Mouse (Mus musculus) neutrophil, adult 5-6 weeks (primary cell): ENCODE measurements around the gene Nfic. TPM values are rescaled to one million over a fixed set of nuclear protein-coding genes. Genes with fewer than 3 reads are reported as not detected.
A peak's percentile ranks its signal among the peaks of the same experiment; 100 is the strongest.

Experiments
- ATAC-seq: fragments of 151-379, 151-347 bp; 2 replicates; pipeline ENCODE4 v1.8.0; 2017; ENCODE audit warnings: mild to moderate bottlenecking, moderate TSS enrichment; ENCODE audit not compliant: insufficient number of reproducible peaks, poor library complexity, low FRiP score, severe bottlenecking; ENCODE audit errors: extremely low read depth
- total RNA-seq: library from RNA; stranded (forward); fragments of 200-1000 nt; gene quantifications from 2 replicates; pipeline ENCODE4 v1.2.3, GENCODE M21; 2017

Gene Nfic
- total RNA-seq, 1 experiment from 2014 or later = 8.3 TPM

DNA sequence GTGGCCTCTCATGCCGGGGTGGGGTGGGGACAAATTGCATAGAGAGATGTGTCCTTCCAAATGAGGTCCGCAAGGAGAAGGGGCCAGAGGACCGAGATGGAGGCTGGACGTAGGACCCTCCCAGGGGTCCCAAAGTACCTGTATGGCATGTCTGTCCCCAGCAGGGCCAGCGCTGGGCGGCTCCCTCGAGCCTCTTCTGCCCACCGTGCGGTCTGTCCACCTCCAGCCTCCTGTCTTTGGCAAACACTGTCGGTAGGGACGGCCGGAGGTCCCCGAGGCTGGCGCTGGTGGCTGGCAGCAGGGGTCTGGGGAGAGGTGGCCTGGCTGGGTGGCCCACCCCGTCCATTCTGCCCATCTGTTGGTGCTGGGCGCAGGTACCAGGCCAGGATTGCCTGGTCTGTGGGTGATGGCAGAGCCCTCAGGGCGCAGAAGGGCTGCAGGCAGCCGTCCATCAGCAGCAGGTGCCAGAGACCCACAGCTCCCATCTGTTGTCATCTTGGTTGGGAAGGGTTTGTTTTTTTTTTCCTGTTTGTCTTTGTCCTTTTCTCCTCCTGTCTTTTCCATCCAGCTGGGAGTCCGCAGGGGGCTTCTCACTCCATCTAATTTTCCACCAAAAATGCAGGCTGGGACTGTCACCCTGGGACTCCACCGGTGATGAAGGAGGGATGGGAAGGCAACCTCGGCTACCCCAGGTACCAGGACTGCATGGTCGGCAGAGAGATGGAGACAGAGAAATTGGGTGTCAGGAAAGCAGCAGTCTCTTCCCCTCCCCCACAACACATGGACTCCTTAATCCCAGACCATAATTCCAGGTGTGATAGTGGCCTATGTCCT, 54.8 kb downstream of the Nfic start:
- ATAC-seq = no peak

DNA sequence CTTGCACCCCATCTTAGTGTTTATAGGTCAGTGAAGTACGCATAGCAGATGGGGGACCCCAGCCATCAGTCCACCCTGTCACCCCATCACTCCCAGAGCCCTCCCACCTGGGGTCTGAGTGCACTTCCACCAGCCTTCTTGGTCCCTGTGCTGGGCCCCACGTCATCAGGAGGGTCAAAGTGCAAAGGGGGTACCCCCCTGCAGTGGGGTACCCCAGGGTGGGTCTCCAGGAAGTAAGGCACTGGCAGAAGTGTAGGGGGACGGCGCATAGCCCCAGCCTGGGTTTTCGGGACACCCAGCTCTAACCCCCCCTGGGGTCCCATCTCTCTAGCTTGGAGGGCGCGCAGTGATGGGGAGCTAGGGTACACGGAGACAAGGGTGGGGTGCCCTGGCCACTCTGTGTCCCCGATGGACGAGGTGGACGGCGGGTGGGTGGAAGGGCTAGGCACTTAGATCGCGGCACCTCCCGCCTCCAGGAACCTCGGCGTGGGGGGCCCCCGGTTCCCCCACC, 55.6 kb downstream of the Nfic start:
- ATAC-seq = no peak

DNA sequence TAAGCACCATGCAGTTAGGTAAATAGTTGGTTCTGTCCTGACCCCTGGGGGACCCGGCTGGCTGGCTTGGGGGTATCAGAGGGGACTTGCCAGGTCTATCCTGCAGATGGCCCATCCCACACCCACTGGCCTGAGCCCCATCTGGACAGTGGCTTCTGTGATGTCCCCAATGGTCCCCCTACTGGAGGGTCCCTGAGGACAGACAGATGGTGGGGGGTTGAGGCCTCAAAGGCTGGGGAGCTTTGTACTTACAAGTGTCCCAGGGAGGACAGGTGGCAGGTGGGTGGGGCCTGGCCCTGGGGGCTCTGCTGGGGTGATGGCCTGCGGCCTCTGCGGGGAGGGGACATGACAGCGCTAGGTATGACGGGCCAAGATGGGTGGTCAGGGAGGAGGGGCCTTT, 56.1 kb downstream of the Nfic start:
- no peak for ATAC-seq

DNA sequence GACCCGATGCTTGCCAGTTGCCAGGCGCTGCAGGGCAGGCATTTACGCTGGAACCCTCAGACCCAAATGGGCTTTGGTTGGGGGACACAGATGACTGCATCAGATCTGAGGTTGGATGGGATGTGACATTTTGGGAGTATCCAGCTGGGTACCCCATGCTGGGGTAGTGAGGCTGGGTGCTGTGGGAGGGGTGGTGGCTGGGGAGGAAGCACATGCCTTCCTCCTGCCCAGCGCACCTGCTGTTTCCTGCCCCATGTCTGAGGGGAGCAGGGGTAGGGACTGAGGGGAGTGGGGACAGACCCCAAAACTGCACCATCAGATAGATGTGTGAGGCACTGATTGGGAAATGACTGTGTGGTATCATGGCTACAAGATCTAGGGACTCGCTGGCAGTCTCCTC, 58.7 kb downstream of the Nfic start:
- no peak for ATAC-seq

DNA sequence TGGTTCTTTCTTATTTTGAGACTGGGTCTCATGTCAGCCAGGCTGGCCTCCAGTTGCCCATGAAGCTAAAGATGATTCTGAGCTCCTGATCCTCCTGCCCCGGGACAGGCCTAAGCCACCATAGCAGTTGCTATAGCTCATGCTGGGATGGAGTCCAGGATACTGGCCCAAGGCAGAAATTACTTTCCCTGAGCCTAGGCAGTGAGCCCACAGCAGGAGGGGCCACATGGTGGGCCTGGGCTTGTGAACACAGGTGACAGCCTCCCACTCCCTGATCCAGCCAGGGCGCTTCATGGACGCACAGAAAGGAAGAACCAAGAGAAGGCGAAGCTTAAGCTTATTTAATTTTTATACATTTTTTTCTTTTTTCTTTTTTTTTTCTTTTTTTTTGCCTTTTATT, 59.6 kb downstream of the Nfic start:
- ATAC-seq = no peak

DNA sequence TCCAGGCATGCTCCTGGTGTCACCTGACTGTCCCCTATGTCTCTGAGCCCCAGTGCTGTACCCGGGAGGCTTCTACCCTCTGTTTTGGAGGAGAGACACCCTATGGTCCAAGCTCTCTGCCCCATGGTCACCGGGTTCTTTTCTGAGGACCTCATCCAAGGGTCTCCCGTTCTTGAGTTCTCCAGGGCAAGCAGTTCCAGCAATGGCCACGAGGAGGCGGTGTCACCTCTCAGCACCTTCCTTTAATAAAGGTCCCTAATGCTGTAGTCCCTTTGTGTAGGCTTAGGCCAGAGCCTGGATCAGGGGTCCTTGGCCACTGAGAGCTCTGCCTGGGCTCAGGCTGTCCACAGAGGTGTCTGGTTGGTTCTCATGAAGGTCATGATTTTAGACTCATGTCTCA, 60.3 kb downstream of the Nfic start:
- peak; percentile 49 for ATAC-seq

DNA sequence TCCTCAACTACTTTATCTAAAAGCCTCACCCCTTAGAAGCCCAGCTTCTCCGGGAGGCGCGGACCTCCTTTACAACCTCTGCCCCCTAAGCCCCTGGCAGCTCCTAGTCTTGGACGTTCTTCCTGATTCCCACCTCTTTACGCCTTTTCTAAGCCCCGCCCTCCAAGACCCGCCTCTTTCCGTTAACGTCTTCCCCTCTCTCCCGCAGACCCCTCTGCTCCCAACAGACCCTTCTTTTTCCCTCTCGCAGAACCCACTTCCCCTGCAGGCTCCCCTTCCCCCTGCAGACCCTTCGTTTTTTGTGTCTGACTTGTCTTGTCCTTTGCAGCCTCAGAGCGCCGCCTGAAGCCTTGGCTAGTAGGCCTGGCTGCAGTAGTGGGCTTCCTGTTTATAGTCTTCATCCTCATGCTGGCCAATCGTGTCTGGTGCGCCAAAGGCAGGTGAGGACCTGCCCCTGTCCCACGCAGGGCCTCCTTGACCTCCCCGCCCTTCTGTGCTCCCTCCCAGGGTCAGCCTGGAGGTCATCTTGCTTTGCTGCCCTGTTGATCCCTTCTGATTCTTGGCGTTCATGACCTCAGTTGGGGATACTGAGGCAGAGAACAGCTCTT, 61.9 kb downstream of the Nfic start:
- no peak for ATAC-seq

DNA sequence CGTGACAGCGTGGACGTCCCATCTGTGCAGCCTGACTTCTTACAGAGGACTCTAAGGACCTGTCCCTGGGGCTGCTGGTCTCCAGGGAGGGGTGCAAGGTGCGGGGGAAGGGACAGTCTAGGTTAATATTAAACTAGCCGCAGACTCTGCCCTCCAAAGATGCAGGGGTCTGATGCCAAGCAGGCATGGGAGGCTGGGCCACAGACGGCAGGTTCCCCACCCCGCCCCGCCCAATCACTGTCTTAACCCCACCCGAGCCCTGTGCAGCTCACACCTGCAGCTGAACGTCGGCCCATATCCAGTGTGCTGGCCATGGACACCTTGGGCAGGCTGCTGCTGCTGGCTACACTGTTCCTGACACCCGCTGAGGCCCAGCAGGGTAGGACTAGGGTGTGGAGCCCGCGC, 62.7 kb downstream of the Nfic start, which contains the start of gene Smim24:
Gene Smim24, plus strand, starts transcription at position 271 of the 405 bp plus-strand sequence.
- no peak for ATAC-seq

DNA sequence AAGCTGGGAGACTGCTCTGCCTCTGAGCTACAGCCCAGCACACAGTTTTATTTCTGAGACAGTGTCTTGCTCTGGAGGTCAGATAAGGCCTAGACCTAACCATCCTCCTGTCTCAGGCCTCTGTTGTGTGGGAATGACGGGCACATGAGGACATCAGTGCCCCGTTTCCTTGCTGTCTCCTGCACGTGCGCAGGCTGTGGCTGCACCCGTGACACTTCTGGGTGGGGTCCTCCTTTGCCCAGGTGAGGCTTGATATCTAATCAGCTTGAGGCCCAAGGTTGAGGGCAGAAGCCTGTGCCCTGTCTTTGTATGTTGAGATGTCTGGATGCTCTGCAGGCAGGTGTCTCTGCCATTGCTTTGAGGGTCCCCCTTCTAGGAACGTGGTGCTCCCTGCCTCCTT, 63.2 kb downstream of the Nfic start:
- no peak for ATAC-seq

DNA sequence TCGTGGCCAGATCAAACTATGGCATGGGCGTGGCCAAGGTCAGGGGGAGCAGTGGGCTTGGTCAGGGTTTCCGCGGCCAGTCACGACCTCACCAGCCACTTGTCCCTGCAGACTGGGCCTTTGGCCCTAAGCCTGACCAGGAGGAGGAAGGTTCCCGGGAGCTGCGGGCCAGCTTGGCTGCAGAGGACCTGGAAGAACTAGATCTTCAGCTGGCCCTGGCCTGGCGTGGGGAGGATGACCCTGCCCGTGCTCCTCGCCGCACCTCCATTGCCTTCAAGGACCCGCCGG, 64.8 kb downstream of the Nfic start:
- ATAC-seq = no peak

DNA sequence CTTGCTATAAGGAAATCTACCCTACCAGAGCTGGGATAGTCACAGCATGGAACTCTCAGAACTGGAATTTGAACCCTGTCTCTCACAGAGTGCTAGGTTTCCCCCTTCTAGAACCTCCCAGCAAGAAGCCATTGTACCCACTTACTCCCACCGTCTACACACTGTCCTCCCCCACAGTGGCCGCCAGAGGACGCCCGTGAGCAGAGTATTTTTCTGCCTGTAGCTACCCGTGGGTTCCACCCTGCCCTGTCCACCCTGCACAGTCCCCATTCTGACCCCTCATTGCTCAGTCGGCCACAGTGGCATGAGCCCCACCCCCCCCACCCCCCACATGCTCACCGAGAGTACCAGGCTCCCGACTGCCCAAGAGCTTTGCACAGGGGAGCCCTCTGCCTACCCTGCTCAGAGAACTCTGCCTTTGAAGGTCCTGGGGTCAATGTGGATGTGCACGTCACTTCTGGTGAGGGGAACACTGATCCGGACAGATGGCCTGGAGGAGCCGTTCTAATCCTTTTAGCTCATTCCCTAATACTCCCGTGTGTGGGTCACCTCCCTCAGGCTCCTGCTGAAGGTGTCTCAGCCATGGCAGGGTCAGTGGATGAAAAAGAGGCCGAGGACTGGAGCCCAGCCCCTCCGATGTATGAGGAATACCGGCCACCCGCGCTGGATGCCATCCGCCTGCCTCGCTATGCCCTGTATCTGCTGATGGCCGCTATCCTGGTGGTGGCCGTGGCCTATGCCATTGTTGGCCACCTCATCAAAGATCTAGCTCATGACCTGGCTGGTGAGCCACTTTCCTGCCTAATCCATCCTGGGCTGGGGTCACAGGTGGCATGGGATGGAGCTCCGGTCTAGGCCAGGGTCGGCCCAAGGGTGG, 65.4 kb downstream of the Nfic start:
- ATAC-seq = peak; percentile 70

DNA sequence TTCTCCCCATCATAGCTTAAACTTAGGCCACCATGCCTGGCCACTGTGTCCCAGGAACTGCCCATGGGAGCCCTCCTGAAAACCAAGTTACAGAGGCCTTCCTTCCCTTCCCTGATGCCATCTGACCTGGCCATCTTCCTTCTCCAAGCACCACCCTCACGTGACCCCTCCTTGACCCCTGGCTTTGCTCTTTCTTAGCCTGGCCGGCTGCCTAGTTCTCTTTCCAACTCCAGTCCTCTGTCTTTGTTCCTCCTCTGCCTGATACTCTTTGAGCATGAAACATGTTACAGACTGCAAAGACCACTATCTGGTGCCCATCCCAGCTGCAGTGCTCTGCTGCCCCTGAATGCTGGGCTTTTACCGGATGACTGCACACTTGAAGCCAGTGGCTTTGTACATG, 66.1 kb downstream of the Nfic start:
- ATAC-seq = no peak

DNA sequence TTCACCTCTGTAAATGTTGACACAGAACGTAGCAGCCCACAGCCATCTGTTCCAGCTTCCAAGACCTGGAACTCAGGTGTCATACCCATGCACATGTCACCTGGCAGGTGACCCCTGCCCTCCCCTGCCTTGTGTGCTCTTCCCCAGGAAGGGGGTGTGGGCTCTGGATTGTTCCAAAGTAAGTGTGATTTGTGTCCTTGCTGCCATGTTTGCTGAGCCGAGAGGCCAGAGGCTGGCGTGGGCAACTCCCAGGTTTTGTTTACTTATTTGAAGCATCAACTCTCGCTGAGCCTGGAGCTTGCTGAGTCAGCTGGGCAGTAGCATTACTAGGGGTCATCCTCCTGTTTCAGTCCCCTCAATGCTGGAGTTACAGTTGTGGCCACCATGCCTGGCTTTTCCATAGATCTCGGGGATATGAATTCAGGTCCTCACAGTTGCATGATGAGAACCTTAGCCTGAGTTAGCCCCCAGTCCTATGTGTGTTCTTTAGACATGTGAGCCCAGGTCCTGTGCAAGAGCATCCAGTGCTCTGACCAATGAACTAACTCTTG, 66.9 kb downstream of the Nfic start, which contains the start of gene Gm48552:
Gene Gm48552, plus strand, starts transcription at position 501 of the 551 bp plus-strand sequence.
- ATAC-seq = no peak

DNA sequence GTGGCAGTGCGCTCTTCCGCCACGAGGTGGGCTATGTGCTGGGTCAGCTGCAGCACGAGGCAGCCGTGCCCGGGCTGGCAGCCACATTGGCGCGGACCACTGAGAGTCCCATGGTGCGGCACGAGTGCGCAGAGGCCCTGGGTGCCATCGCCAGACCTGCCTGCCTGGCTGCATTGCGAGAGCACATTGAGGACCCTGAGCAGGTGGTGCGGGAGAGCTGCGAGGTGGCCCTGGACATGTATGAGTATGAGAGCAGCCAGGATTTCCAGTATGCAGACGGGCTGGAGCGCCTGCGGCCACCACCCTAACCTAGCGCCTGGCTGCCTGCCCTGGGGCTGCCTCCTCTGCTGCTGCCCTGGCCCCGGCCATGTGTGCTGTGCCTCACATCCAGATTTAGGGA, 67.7 kb downstream of the Nfic start:
- no peak for ATAC-seq

DNA sequence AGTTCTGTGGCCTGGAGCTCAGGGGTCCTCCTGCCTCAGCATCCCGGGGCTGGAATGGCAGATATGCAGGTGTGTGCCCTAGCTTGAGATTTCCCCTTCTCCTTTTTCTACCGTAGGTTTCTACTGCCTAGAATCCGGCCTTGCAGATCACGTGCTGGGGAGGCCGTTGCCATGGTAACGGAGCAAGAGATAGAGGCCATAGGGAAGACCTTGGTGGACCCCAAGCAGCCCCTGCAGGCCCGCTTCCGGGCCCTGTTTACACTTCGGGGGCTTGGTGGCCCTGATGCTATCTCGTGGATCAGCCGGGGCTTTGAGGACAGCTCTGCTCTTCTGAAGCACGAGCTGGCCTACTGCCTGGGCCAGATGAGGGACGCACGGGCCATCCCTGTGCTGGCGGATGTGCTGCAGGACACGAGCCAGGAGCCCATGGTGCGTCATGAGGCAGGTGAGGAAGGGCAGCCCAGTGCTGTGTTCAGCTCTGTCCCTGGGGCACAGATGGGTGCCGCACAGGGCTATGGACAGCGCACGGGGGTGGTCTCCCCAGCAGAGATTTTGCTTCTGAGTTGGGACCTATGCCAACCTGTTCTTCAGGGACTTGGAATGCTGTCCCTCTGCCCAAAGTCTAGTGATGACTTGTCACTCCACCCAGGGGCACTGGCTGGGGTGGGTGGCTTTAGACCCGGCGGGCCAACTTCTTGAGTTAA, 69.7 kb downstream of the Nfic start:
- no peak for ATAC-seq

DNA sequence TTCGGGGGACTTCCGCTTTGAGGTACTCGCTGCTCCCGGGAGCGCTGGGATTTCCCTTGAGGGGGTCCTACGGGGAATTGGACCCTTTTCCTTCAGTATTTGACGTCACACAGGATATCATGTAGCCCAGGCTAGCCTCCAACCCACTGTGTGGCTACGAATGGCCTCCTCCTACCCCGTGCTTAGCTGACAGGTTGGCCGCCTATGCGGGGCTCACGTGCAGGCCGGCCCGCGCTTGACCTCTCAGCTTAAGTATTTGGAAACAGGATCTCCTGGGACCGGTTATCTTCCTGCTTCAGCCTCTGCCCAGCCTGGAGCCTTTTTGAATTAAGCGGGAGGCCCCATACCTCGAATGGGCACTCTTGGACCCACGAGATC, 70.8 kb downstream of the Nfic start:
- ATAC-seq = no peak

DNA sequence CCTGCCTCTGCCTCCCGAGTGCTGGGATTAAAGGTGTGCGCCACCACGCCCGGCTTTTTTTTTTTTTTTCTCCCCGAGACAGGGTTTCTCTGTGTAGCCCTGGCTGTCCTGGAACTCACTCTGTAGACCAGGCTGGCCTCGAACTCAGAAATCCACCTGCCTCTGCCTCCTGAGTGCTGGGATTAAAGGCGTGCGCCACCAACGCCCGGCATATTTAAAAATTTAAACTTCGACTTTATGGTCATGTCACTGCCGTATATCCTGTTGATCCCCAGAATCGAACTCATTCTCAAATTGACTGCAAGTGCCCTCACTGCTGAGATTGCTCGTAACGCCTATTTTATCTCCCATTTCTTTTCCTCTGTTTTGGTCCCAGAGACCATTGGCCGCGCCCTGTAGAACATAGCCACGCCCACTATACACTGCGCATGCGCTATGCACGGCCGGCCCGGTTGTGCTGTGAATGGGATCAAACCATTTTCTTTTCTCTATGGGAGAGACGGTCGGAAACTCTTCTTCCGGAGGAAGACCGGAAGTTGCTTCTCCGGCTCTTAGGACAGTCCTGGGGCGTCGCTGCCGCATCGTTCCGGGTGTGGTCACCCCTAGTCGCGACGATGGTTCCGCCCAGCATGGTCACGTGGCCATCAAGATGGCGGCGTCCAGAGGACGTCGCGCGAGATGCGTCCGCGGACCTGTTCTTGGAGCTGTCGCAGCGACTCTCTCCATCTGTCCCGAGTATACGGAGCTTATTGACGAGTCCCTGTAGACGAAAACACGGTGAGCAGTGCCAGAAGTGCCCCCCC, 71.4 kb downstream of the Nfic start, which contains the start of the genes Dohh and Gm48551:
Gene Dohh, plus strand, starts transcription at position 627 of the 803 bp plus-strand sequence.
Gene Gm48551, plus strand, starts transcription at position 665 of the 803 bp plus-strand sequence.
- ATAC-seq = peak; percentile 95

DNA sequence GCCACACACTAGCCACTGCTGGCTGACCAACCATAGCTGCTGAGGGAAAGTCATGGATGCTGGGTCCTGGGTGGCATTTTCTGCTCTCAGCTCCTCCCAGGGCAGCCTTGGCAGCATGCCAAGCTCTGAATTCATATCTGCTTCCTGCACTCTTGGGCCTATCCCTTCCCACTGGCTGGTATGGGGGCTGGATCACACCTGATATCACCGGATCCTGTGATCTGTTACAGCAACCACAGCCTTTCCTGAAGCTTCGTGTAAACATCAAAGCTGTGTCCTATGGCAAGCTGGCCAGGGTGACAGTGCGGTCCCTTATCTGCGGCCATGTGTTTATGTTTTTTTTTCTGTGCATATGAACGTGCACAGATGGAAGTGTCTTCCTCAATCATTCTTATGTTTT, 73.4 kb downstream of the Nfic start:
- ATAC-seq = no peak
